Mouse (Mus musculus) ES-E14 (cell line): ENCODE data around the gene Rasgrp1.

Experiments used
- HCFC1 ChIP-seq: IDR thresholded peaks from 2 replicates; pipeline ENCODE4 v1.6.1; 2012; ENCODE audit warnings: low read length, inconsistent platforms, borderline replicate concordance; ENCODE audit not compliant: insufficient read depth
- MAFK ChIP-seq: IDR thresholded peaks from 2 replicates; pipeline ENCODE4 v1.6.1; 2014; ENCODE audit warnings: mild to moderate bottlenecking, low read depth, low read length, inconsistent platforms; ENCODE audit not compliant: insufficient read depth

- no peak for TF ChIP-seq MAFK
- TF ChIP-seq HCFC1: no peak
These were observed 33.8 kb downstream of the Rasgrp1 start for GRCm38 (mm10) chr2:117309046-117309445.
